Mouse (Mus musculus) heart, adult 2 months (tissue): ENCODE results near the gene Hoxd8. TPM values are rescaled to one million over a fixed set of nuclear protein-coding genes. Genes with fewer than 3 reads are reported as not detected.

Experiments used
- DNase-seq, 2 experiments: peaks; one replicate each; pipeline ENCODE4 v3.0.0; 2021
- H3K27ac ChIP-seq: fragments of 200-600 bp; 2 replicates; pipeline ENCODE4 v1.8.1; 2022
- H3K27me3 ChIP-seq: fragments of 200-500 bp; 2 replicates; pipeline ENCODE4 v1.6.1; 2012; ENCODE audit warnings: mild to moderate bottlenecking, low read length, inconsistent platforms, mixed read lengths; ENCODE audit not compliant: control insufficient read depth, insufficient read depth
- H3K36me3 ChIP-seq: fragments of 200-500 bp; 2 replicates; pipeline ENCODE4 v1.6.1; 2012; ENCODE audit warnings: low read length, inconsistent platforms; ENCODE audit not compliant: control insufficient read depth, insufficient read depth
- H3K4me1 ChIP-seq: fragments of 200-500 bp; 2 replicates; pipeline ENCODE4 v1.6.1; 2011; ENCODE audit warnings: low read length; ENCODE audit not compliant: control insufficient read depth, insufficient read depth
- H3K4me3 ChIP-seq: fragments of 200-600 bp; 2 replicates; pipeline ENCODE4 v1.8.1; 2022
- H3K79me2 ChIP-seq: fragments of 200-500 bp; replicated peaks from 2 replicates; pipeline ENCODE4 v1.6.1; 2012; ENCODE audit warnings: mild to moderate bottlenecking, inconsistent platforms, low read length, moderate library complexity, mixed read lengths; ENCODE audit not compliant: control insufficient read depth, insufficient read depth
- H3K9ac ChIP-seq: fragments of 200-500 bp; 2 replicates; pipeline ENCODE4 v1.6.1; 2012; ENCODE audit warnings: low read depth, mild to moderate bottlenecking, control low read depth, inconsistent platforms, low read length, mixed read lengths
- CTCF ChIP-seq: fragments of 200-600 bp; IDR thresholded peaks from 2 replicates; pipeline ENCODE4 v1.8.1; 2022; ENCODE audit warnings: antibody characterized with exemption, mild to moderate bottlenecking, moderate library complexity
- EP300 ChIP-seq: fragments of 200-500 bp; IDR thresholded peaks from 2 replicates; pipeline ENCODE4 v1.6.1; 2011; ENCODE audit warnings: low read depth, low read length, control low read depth; ENCODE audit not compliant: insufficient read depth
- POLR2A ChIP-seq: fragments of 200-500 bp; IDR thresholded peaks from 2 replicates; pipeline ENCODE4 v1.6.1; 2011; ENCODE audit warnings: mild to moderate bottlenecking, low read depth, low read length, control low read depth; ENCODE audit not compliant: insufficient read depth
- WGBS: fragments of 180-500 bp; shearing (Covaris S2); methylation state at CpG from one replicate; pipeline ENCODE4 v1.1.7; 2018; 5-methylcytosine and 5-hydroxymethylcytosine counted together
- intact Hi-C: fragments of 180-260 bp; cut with DNase I; formaldehyde crosslinking; loops from one replicate; pipeline ENCODE4 v1.15.1; 2025
- long read RNA-seq: library from polyadenylated mRNA; stranded (forward); transcript quantifications from one replicate; pipeline ENCODE4 v2.0.0, GENCODE M21; 2021
- polyA plus RNA-seq: library from polyadenylated mRNA; depleted of rRNA; stranded (reverse); fragments of >200 nt; gene quantifications from 2 replicates; pipeline ENCODE4 v1.2.3, GENCODE M21; 2012; rRNA removed
- total RNA-seq, 2 experiments: library from RNA; stranded (reverse); gene quantifications; 2 replicates each; pipeline ENCODE4 v1.2.3; 2021

Hoxd8 gene
- total RNA-seq (1 to 10 TPM in 1 of 2 experiments, under 1 TPM in 1; 0.61 to 1.0 TPM), polyA plus RNA-seq (0.59 and 0.61 TPM in 2 replicates)
- long read RNA-seq, partial matches to known transcripts, result 0 of 1 reads
- long read RNA-seq, other reads (novel, unspliced or antisense), result 0 of 1 reads

DNA sequence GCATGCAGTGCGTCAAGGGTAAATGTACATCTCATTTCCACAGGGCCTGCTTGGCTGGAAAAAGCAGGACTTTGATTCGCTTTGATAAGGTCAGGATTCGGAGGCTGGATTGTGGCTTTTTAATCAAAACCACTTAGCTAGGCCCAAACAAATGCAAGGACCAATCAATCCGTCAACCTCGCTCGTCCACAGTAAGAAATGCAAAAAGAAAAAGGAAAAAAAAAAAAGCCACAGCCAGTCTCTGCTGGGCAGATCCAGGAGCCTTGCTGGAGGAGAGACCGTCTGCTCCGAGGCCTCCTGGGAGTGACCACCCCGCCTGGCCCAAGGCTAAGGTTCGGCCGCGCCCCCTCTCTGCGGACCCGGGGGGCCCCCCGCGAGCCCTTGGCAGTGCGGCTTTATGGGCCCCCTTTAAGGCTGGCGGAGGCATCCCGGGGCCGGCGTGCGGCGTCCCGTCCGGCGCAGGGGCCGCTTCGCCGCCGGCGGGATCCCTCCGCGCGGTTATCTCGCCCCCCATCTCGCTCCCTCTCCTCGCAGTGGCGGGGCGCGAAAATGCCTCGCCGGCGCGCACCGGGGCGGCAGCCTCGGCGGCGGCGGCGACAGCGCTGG, at the start of gene Hoxd8:
Gene Hoxd8 (plus strand): TSS at position 223 of the 606 bp plus-strand sequence.
- H3K4me1 ChIP-seq, result no peaks in the 10 kb centered on the region
- H3K9ac ChIP-seq, result peak within 1 kb of the TSS; percentile 69
- TF ChIP-seq POLR2A, result no peak
- peaks cover 31% of the 10 kb centered on the region for H3K27me3 ChIP-seq
- DNase-seq, result peak; percentile 50 to 63
- H3K79me2 ChIP-seq, result no peaks in the 10 kb centered on the region
- intact Hi-C loops, result loop anchor here (5.0 kb wide), 2 partner anchors 258 to 608 kb away; no protein-coding TSS in a partner anchor
- H3K4me3 ChIP-seq, result peak within 1 kb of the TSS; percentile 35
- 4% methylated on average over 48 of the region's 52 CpGs for WGBS
- H3K36me3 ChIP-seq, result no peaks in the 10 kb centered on the region
- H3K27ac ChIP-seq, result no peak within 1 kb of the TSS

DNA sequence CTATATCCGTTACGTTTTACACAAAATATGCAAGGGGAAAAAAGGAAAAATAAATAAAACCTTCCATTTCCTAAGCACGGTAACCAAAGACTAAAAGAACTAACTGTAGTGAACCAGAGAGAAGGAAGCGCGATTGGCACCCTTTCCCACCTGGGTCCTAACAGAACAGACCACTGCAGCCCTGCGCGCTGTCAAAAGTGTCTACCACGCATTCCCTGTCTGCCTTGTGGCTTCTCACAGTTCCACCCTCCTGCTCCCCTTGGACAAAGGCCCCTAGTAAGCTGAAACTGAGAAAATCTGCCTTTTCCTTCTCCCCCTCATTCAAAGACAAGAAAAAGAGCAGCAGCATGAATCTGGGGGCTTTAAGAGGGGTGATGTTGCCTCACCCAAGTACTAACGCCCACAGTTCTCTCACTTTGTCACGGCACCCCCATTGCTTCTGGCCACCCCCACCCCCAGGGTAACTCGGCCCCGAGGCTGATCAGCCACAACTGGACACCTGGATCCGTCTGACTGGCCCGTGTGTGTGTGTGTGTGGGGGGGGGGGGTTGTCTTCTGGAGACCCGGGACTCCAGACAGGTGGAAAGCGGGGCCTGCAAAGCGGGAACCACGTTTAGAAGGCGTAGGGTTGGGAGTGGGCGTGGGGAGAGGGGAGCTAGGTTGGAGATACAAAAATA, 49.5 kb upstream of the Hoxd8 start:
- intact Hi-C loops, result loop anchor here (2.0 to 5.0 kb wide), 2 partner anchors 78 to 354 kb away; partner anchors contain the start of gene Lnpk

DNA sequence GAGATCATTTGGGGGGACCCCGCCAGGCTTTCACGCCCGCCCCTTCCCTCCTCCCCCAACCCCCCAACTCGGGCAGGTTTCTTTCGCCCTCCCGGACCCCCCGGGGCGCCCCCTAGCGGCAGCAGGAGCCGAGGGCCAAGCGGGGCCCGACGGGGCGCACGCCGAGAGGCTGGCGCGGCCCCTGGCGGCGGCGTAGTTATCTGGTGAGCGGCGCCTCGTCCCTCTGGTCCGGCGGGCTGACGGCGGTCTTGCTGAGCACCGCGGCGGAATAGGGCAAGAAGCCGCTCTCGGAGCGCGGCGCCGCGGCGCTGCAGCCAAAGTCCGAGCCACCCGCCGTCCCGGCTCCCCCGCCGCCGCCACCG, 49.0 kb upstream of the Hoxd8 start:
- intact Hi-C loops, result loop anchor here (2.0 to 5.0 kb wide), 2 partner anchors 78 to 355 kb away; partner anchors contain the start of gene Lnpk
- Histone ChIP-seq H3K36me3 (no peaks in the 10 kb centered on the region), H3K4me1 (no peaks in the 10 kb centered on the region), H3K27ac (no peak overlapping the region), H3K27me3 (peaks cover 37% of the 10 kb centered on the region), H3K4me3 (no peak overlapping the region), H3K9ac (no peak overlapping the region), H3K79me2 (no peaks in the 10 kb centered on the region)
- no peak for DNase-seq
- WGBS, result 2% methylated on average over 43 of the region's 47 CpGs
- TF ChIP-seq CTCF (peak; percentile 65), EP300 (no peak)

More for the DNA sequence above, 49.5 kb upstream of the Hoxd8 start:
- WGBS, result 9% methylated on average over 20 of the region's 20 CpGs
- no peak overlapping the region for H3K9ac ChIP-seq
- H3K4me1 ChIP-seq, result no peaks in the 10 kb centered on the region
- H3K79me2 ChIP-seq, result no peaks in the 10 kb centered on the region
- peaks cover 38% of the 10 kb centered on the region for H3K27me3 ChIP-seq
- H3K4me3 ChIP-seq, result no peak overlapping the region
- DNase-seq, result no peak
- no peaks in the 10 kb centered on the region for H3K36me3 ChIP-seq
- H3K27ac ChIP-seq, result no peak overlapping the region
- no peak for TF ChIP-seq POLR2A
- TF ChIP-seq CTCF, result no peak
- no peak for TF ChIP-seq EP300

DNA sequence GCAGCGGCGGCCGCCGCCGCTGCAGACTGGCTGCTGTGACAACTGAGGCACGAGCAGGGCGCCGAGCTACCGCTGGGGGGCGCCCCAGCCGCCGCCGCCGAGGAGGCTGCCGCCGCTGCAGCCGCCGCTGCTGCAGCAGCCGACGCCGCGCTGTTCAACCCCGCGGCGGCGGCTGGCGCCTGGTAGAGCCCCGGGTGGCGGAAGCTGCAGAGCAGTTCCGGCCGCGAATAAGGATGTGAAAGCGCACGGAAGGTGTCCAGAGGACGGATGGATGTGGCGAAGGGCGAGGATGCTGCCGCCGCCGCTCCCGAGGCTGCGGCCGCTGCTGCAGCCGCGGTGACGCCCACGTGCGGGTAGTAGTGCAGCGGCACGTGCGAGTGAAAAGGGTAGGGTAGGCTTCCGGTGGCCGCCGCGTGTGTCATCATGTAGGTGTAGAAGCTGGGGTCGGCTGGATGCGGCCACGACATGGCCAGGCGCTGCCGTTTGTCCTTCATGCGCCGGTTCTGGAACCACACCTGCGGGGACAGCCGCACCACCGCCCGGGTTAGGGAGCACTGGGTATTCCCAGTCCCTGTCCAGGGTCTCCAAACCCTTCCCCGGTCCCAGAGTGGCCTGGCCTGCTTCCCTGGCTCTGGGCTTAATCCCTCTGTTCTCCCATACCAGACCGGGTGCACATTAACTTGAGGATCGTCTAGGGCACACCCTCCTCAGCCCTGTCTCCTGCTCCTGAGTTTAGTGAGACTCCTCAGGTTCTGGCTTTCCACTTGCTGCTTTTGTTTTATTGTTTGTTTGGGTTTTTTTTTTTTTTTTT, 48.4 kb upstream of the Hoxd8 start:
- Histone ChIP-seq H3K27ac (no peak overlapping the region), H3K9ac (no peak overlapping the region), H3K36me3 (no peaks in the 10 kb centered on the region), H3K27me3 (peaks cover 40% of the 10 kb centered on the region), H3K4me1 (no peaks in the 10 kb centered on the region), H3K4me3 (no peak overlapping the region), H3K79me2 (no peaks in the 10 kb centered on the region)
- no peak for DNase-seq
- WGBS, result 3% methylated on average over 68 of the region's 69 CpGs
- TF ChIP-seq CTCF (no peak), POLR2A (no peak), EP300 (no peak)
- intact Hi-C loops, result loop anchor here (2.0 to 5.0 kb wide), 2 partner anchors 79 to 355 kb away; partner anchors contain the start of gene Lnpk

DNA sequence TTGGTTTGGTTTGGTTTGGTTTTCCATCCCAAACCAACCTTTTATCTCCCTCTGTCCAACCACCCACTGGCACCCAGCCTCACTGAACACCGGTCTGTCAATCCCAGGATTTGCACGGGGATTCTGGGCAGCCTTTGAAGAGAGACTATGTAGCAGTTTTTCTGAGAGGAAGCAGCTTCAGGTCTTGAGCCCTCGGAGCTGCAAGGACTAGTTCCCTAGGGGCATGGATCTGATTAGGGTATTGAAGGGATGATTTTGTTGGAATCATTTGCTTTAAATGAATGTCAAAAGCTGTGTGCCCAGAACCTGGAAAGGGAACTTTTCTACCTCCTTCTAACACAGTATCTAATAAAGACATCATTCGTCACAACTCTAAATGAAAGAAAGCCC, 47.8 kb upstream of the Hoxd8 start:
- no peak overlapping the region for H3K9ac ChIP-seq
- WGBS, result 11% methylated on average over 4 of the region's 4 CpGs
- no peaks in the 10 kb centered on the region for H3K79me2 ChIP-seq
- H3K27me3 ChIP-seq, result peaks cover 43% of the 10 kb centered on the region
- no peak overlapping the region for H3K4me3 ChIP-seq
- no peaks in the 10 kb centered on the region for H3K36me3 ChIP-seq
- TF ChIP-seq EP300, result no peak
- no peak for TF ChIP-seq CTCF
- TF ChIP-seq POLR2A, result no peak
- H3K27ac ChIP-seq, result no peak overlapping the region
- no peaks in the 10 kb centered on the region for H3K4me1 ChIP-seq
- DNase-seq, result no peak
- intact Hi-C loops, result loop anchor here (5.0 kb wide), 1 partner anchor 79 kb away; the partner anchor contains the start of gene Lnpk
